Mouse (Mus musculus) forebrain, embryonic 11.5 days (tissue): ENCODE measurements around the gene Ptpru. TPM values are rescaled to one million over a fixed set of nuclear protein-coding genes. Genes with fewer than 3 reads are reported as not detected.

Experiments
- ATAC-seq: fragments of 200-750 bp; cut with Nextera tagmentation; replicated peaks from 2 replicates; pipeline ENCODE4 v1.8.0; 2017; ENCODE audit warnings: moderate TSS enrichment; ENCODE audit not compliant: low FRiP score
- DNase-seq: peaks from one replicate; pipeline ENCODE4 v3.0.0-alpha.2; 2017; ENCODE audit warnings: low spot score
- H3K27ac ChIP-seq: fragments of 300-500 bp; sonication (generic); 2 replicates; pipeline ENCODE4 v1.5.1; 2014; ENCODE audit warnings: low read depth, low read length
- H3K27me3 ChIP-seq: fragments of 300-500 bp; sonication (generic); 2 replicates; pipeline ENCODE4 v1.6.1; 2014; ENCODE audit warnings: mild to moderate bottlenecking, low read length, mixed read lengths; ENCODE audit not compliant: control insufficient read depth, insufficient read depth
- H3K36me3 ChIP-seq: fragments of 300-500 bp; sonication (generic); 2 replicates; pipeline ENCODE4 v1.6.1; 2014; ENCODE audit warnings: mild to moderate bottlenecking, low read length, moderate library complexity, mixed read lengths; ENCODE audit not compliant: control insufficient read depth, insufficient read depth
- H3K4me1 ChIP-seq: fragments of 300-500 bp; sonication (generic); replicated peaks from 2 replicates; pipeline ENCODE4 v1.6.1; 2014; ENCODE audit warnings: low read length, mixed read lengths; ENCODE audit not compliant: control insufficient read depth, insufficient read depth
- H3K4me2 ChIP-seq: fragments of 300-500 bp; sonication (generic); 2 replicates; pipeline ENCODE4 v1.6.1; 2014; ENCODE audit warnings: low read depth, mild to moderate bottlenecking, low read length, moderate library complexity, mixed read lengths; ENCODE audit not compliant: severe bottlenecking
- H3K4me3 ChIP-seq: fragments of 300-500 bp; sonication (generic); 2 replicates; pipeline ENCODE4 v1.5.1; 2014; ENCODE audit warnings: low read depth, low read length
- H3K9ac ChIP-seq: fragments of 300-500 bp; sonication (generic); 2 replicates; pipeline ENCODE4 v1.6.1; 2014; ENCODE audit warnings: low read length
- H3K9me3 ChIP-seq: fragments of 300-500 bp; sonication (generic); 2 replicates; pipeline ENCODE4 v1.6.1; 2016; ENCODE audit warnings: low read length, mixed read lengths; ENCODE audit not compliant: control insufficient read depth
- WGBS: fragments of 180-500 bp; shearing (Covaris S2); extraction: QIAGEN DNeasy Blood & Tissue Kit; methylation state at CpG from one replicate; pipeline ENCODE4 v1.1.7; 2014; 5-methylcytosine and 5-hydroxymethylcytosine counted together
- polyA plus RNA-seq: library from polyadenylated mRNA; unstranded; fragments of >200 nt; fragmentation: Nextera tagmentation; extraction: Ambion mirVana; gene quantifications from 2 replicates; pipeline ENCODE4 v1.2.1, GENCODE M21; 2014

Ptpru gene
- polyA plus RNA-seq, 1 experiment from 2014 or later = 44.3 TPM

- Histone ChIP-seq H3K4me1 (no peaks in the 10 kb centered on the region), H3K9ac (no peak overlapping the region), H3K4me2 (no peak overlapping the region), H3K27me3 (no peaks in the 10 kb centered on the region), H3K4me3 (no peak overlapping the region), H3K27ac (no peak overlapping the region), H3K9me3 (no peaks in the 10 kb centered on the region), H3K36me3 (no peaks in the 10 kb centered on the region)
- 58% methylated on average over 11 of the region's 11 CpGs for WGBS
- DNase-seq = peak; percentile 80
- ATAC-seq = no peak
These were observed 114.5 kb downstream of the Ptpru start for GRCm38 (mm10) chr4:131723415-131724080.

- no peaks in the 10 kb centered on the region for H3K36me3 ChIP-seq
- H3K9ac ChIP-seq = no peak overlapping the region
- DNase-seq (no peak), ATAC-seq (no peak)
- H3K27ac ChIP-seq = no peak overlapping the region
- no peaks in the 10 kb centered on the region for H3K27me3 ChIP-seq
- no peaks in the 10 kb centered on the region for H3K9me3 ChIP-seq
- WGBS = 69% methylated on average over 8 of the region's 8 CpGs
- no peaks in the 10 kb centered on the region for H3K4me1 ChIP-seq
- H3K4me2 ChIP-seq = no peak overlapping the region
- H3K4me3 ChIP-seq = no peak overlapping the region
These were observed 115.8 kb downstream of the Ptpru start for GRCm38 (mm10) chr4:131722121-131722841.

GRCm38 (mm10) chr4:131719151-131719550 is 118.9 kb downstream of the Ptpru start:
- no peak overlapping the region for H3K4me3 ChIP-seq
- H3K27me3 ChIP-seq = no peaks in the 10 kb centered on the region
- no peak overlapping the region for H3K4me2 ChIP-seq
- no peak overlapping the region for H3K27ac ChIP-seq
- no peaks in the 10 kb centered on the region for H3K4me1 ChIP-seq
- DNase-seq = no peak
- WGBS = 77% methylated on average over 5 of the region's 5 CpGs
- no peak for ATAC-seq
- H3K36me3 ChIP-seq = no peaks in the 10 kb centered on the region
- H3K9me3 ChIP-seq = no peaks in the 10 kb centered on the region
- no peak overlapping the region for H3K9ac ChIP-seq

Other genes starting within 250 kb of the Ptpru start
- 50.1 and 51.7 TPM in 2 replicates for gene Mecr, start 5.2 kb upstream of the Ptpru start, polyA plus RNA-seq
- 191 TPM in 2 replicates for gene Srsf4, start 35.3 kb upstream of the Ptpru start, polyA plus RNA-seq
- gene Tmem200b, start 83.5 kb upstream of the Ptpru start, polyA plus RNA-seq = 0.72 and 1.2 TPM in 2 replicates
- not detected in 2 replicates for gene Gm10300, start 236.4 kb upstream of the Ptpru start, polyA plus RNA-seq
- 135 and 145 TPM in 2 replicates for gene Epb41, start 237.0 kb upstream of the Ptpru start, polyA plus RNA-seq